Mouse (Mus musculus) layer of hippocampus, adult 11-12 months (tissue): Measurements from ENCODE around the gene Eng.

Source experiments
- DNase-seq: peaks from one replicate; pipeline ENCODE4 v3.0.0; 2022; ENCODE audit warnings: low spot score

The Eng gene

DNA sequence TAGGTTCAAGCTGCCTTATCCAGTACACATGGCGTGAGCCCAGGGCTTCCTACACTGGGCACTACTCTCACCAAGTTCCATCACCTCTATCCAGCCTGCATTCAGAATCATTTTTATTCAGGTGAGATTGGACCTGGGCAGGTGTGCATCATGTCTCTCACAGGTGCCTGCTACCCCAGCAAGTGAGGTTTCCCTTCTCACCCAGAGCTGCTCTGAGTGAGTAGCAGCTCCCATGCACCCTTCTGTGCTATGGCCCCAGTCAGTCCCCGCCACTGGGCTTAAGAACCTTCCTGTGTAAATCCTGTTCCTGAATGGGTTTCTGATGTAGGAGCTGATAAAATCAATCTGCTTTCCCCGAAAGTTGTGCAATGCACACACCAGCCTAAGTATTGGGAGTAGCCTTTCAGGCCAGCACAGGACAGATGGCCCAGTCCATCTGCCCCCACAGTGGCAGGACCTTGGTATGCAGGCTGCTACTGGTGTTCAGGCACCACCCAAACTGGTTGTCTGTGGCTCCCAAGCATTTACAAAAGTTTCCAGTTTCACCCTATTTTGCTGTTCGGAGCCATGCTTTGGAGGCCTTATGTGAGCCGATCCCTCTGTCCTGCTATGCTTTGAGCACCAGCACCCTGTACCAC lies 22.2 kb upstream of the Eng start:
- no peak for DNase-seq

DNA sequence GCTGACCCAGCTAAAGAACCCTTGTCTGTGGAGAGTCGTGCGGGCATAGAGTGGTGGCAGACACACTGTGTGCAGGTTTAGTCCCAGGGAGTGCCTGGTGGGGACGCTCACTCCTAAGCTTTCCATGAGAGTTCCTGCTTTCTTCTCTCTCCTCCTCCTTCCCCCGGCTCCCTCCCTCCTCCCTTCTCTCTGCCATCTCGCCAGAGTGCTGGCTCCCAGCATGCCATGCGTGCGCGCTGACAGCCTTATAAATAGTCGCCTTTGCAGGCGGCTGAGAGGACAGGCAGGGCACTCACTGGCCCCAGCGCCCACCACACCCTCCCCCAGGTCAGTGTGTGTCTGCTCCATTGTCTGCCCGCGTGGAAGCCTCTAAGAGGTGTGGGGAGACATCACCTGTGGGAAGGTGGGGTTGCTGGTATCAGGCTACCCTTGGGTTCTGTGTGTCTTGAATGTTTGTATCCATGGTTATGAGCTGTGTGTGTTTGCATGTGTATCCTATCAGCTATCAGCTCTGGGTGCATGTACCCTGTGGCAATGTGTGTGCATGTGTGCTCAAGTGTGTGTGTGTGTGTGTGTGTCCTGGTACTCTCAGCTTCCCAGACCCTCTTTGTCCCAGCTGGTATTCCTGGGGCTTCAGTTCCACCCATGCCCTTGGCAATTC lies 21.1 kb upstream of the Eng start:
- peak; percentile 88 for DNase-seq

DNA sequence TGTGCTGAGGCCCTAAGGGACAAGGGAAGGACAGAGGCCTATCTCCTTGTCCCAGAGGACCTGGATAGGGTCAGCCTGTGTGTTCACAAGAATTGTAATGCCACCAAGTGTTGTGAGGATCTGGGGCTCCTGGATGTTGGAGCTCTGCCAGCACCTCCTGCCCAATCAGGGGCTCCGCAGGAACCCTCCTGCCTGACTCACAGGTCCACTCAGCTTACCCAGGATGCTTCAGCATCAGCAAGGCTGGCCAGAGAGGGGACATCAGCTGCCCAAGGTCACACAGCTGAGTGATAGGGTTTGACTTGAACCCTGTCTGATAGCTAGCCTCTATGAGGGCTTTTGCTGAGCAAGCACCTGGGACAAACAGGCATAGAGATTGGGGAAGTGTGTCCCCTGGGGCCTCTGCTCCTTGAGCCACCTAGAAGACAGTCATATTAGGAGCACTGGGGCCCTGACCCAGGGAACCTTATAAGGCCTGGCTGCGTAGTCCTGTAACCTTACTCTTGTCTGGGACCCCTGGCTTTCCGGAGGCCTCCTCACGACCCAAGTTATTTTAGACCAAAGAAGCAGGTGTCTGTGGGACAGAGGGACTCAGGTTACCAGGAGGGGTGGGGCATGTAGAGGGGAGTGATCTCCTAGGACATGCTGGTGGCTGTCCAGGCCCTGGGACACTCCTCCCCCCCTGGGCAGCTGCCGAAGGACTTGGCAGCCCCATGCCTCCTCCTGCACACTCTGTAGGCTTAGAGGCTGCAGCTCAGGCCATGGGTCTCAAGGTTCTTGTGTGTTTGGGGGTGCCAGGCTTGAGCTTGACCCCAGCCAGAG lies 20.3 kb upstream of the Eng start:
- peak; percentile 71 for DNase-seq

DNA sequence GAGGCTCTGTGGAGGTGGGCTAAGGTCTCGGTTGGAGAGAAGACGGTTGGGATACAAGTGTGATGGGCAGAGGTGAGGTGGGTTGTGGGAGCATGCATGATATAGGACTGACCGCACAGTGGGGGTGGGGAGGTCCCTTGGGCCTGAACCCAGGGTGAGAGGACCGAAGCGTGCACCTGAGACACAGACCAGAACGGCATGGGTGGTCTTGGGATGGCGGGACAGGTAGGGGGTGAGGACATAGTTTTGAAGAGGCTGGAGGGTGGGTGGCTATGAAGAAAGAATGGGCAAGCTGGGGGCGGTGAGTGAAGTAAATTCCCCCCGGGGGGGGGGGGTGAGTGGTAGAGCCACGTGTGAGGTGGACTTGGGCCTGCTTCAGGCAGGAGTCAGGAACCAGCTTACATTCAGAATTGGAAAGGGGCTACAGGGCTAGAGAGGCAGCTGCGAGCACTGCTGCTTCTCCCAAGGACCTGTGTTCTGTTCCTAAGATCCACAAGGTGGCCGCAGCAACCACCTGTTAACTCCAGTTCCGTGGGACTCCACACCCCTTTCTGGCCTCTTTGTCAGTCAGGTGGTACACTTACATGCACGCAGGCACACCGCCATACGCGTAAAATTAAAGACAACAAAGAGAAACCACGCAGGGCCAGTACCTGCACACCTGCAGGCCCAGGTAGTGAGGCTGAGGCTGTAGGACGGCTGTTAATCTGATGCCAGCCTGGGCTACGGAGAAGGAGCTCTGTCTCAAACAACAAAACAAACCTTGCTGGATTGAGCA lies 18.9 kb upstream of the Eng start:
- no peak for DNase-seq

DNA sequence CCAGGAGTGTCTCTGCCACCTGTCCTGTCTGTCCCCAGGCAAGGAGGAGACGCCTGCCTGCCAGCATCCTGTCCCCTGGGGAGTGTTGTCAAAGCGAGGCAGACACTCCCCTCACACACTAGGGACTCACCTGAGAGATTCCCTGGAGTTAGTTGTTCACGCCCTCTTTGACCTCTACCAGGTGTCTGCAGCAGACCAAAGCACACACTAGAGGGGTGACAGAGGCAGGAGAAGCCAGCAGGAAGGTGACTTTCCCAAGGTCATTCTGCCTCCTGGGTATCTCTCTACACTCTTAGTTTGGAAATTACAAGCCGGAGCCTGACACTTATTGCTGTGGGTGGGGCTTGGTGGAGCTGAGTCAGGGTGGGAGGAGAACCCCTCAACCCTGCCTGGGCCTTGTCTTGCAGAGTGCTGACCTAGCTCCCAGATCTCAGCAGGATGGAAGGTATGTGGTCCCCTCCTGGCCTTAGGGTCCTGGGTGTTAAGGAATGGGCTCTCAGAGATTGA lies 18.3 kb upstream of the Eng start:
- no peak for DNase-seq

DNA sequence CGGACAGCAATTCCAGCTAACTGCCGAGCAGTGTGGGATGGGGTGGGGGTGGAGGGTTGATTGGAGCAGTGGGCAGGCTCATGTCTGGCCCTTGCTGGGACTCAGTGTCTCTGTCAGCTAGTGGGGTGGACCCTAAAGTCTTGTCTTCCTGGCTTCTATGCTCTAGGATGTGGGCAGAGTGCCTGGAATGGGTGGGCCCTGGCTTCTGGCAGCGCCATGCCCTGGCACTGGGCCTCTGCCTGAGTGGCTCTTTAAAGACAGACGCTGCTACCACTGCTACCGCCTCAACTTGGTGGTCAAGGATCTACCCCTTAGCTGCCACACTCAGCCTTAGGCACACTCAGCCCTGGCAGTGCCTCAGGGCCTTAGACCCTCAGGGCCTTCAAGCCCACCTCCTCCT lies 17.7 kb upstream of the Eng start:
- peak; percentile 75 for DNase-seq

DNA sequence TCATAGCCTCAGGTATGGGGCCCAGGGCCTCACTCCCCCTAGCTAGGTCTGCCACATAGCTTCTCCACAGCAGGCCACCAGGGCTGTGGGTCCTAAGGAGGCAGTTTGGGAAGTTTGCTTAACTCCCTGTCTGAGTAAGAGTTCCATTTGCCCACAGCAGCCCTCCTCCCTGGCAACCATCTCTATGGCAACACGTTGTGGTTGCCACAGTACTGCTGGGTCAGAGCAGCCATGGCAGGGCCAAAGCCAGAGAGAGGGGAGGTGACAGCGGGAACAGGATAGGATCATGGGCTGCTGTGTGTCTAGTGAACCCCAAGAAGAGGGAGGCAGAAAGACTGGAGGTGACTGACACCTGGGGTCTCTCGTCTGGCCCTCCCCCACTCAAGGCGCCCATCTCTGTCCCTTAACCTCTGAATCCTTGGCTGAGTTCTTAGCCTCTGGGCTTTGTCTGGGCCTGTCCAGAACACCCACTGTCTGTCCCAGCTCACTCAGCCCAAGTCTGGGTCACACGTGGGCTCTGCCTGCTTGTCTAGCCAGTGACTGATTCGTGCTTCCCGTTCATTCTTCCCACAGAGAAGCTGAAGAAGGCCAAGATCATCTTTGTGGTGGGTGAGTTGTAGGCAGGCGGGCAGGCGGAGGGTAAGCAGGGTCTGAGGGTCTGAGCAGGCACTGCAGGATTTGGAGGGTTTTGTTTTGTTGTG lies 17.0 kb upstream of the Eng start:
- DNase-seq: peak; percentile 69

DNA sequence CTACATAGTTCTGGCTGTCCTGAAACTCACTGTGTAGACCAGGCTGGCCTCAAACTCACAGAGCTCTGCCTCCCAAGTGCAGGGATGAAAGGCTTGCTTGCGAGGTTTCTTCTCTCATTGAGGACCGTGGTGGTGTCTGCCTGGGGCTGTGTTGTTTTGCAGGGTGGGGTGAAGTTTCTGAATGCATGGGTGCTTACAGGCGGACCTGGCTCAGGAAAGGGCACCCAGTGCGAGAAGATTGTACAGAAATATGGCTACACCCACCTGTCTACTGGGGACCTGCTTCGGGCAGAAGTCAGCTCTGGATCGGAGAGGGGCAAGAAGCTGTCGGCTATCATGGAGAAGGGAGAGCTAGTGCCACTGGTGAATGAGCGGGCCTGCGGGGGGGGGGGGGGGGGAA lies 16.4 kb upstream of the Eng start:
- DNase-seq: no peak

DNA sequence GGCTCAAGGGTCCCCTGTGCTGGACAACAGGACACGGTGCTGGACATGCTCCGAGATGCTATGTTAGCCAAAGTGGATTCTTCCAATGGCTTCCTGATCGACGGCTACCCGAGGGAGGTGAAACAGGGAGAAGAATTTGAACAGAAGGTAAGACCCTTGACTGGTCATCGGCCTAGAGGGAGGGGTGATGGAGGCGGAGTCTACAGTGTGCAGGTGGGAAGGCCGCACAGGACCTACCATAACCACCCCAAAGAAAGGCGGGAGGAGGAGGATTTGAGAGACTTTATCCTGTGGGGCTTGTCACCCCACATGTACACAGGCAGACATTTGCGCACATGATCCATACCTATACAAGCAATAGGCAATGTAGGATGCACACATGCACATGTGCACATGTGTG lies 15.3 kb upstream of the Eng start:
- DNase-seq: no peak

DNA sequence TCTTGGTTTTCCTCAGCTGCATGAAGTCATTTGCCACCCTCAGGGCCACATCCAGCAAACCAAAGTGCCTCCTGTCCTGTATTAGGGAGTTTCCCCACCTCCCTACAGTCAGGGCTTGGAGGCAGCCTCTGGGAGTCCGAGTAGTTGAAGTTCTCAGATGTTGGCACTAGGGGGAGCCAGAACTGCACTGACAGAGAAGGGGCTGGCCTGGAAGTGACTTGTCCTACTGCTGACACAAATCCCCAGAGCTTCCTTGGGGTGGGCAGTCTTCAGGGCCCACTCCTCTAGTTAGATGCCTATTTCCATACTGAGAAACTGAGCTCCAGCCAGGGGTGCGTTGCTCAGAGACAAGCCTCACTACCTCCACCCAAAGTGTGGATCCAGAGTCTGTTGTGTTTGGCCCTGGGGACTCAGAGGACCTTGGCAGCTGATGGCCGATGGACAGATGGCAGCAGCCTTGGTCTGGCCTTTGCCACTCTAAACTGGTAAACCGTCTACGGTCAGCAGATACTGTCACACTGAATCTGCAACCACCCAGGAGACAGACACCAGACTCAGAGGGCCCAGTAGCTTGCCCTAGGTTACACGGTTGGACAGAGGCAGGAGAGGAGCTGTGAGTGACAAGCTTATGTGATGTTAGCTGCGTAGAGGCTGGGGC lies 14.5 kb upstream of the Eng start:
- DNase-seq: peak; percentile 86

DNA sequence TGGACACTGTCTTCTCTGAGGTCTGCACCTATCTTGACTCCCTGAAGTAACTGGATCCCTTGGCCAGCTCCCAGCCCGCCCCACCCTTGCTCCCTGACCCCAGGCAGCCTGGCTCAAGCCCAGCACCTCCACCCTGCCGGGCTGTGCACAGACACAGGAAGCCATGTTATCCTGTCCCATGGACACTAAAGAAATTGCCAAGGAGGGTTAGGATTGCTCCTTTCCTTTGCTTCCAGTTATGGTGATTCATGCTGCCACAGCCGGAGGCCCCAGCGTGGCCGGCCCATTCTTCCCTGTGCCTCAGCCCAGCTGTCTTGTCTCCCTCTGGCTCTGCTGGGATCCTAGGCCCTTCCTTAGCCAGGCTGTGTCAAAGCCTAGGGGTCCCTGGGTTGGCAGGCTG lies 12.7 kb upstream of the Eng start:
- DNase-seq: no peak

DNA sequence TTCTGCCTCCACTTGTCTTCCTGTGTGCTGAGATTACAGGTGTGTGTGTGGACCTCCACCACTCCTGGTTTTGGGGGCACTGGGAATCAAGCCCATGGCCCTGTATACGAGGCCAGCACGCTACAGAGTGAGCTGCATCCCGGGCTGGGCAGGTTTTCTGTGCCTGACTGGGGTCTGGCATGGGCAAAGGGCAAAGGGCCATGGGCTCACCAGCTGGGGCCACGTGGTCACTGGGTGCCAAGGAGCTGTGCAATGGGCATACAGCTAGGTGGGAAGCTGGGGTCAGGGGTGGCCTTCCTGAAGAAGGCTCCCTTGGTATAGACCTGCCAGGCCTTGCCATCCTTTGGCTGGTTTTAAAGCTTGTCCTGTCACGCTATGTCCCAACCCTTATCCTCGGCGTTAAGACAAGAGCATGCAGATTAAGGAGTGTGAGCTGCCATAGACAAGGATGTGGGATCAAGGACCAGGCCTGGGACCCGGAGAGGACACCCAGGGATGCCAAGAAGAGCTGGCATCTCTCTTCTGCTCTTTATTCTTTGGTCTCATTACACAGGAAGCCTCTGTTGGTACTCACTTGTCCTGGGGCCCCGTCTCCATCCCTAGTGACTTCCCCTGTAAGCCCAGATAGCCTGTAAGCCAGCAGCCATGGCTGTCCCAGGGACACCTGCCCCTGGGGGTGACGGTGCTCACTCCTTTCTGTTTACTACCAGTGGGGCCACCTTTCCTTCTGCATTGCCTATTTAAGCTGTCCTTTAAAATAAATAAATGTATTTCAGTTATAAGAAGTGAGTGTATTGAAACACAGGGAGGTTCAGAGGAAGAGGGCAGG lies 11.9 kb upstream of the Eng start:
- DNase-seq: no peak

DNA sequence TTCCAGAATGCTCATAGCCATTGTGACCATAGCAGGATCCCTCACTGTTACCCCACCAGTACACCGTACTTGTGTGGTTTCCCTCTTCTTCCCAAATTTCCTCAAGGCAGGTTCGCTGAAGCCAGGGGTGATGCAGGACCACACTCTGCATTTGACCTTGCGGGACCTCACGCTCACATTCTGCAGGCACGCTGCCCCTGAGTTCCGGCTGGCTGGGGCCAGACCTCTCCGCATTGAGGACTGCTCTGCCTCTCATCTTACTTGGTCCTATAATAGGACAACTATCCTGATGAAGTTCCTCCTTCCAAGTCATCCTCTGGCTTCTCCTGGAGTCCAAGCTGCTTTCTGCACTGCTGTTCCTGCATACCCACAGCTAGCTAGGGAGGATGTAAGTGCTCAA lies 9.8 kb upstream of the Eng start:
- DNase-seq: no peak

DNA sequence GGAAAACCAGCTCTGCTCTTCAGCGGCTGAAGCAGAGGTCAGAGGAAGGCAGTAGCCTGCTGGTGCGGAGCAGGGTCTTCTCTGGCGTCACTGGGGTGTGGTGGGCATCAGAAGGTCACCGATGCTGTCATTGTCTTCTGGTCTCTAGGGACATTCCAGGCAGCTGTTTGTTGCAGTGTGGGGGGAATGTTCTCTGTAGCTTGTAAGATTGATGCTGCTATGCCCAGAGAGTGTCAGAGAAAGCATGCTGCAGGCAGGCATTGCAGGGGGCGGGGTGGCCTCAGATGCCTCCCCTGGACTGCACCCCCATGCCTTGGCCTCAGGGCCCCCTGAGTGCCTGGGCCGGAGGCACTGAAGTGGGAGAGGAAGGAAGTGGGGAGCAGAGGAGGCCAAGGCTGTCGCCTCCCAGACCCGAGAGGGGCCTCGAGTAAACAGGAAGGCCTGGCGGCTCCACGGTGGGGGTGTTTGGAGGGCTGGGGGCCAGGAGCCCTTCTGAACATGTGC lies 8.6 kb upstream of the Eng start:
- no peak for DNase-seq

DNA sequence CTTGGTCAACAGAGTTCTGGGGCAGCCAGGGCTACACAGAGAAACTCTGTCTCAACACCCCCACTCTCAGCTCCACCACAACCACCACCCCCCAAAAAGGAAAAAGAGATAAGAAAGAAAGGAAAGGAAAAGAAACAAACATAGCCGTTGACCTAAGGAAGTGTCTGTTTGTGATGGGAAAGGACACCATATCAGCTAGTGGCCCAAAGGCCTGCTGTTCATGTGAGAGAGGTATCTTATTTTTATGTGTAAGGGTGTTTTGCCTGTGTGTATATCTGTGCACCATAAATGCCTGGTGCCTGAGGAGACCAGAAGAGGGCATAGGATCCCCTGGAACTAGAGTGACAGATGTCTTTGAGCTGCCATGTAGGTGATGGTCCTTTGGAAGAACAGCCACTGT lies 6.8 kb upstream of the Eng start:
- no peak for DNase-seq

DNA sequence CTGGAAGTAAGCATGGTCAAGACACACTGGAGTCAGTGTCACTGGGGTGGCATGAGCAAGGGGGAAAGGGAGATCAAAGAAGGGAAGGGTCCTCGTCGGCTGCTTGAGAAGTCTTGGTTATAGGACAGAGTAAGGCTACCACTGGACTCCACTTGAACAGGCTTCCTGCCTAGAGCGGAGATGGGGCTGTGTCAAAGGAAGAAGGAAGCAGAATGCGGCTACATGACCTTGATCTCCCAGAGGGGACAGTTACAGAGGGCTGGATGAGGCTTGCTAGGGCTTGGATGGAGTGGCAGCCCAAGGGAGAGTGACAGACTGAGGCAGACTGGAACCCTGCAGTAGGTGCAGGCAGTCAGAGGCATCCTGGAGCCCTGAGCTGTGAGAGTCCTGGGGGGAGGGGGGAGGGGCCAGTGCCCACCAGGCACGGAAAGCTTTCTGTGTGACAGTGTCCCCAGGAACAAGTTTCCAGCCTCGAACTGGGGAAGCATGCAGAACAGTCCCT lies 5.8 kb upstream of the Eng start:
- DNase-seq: no peak

DNA sequence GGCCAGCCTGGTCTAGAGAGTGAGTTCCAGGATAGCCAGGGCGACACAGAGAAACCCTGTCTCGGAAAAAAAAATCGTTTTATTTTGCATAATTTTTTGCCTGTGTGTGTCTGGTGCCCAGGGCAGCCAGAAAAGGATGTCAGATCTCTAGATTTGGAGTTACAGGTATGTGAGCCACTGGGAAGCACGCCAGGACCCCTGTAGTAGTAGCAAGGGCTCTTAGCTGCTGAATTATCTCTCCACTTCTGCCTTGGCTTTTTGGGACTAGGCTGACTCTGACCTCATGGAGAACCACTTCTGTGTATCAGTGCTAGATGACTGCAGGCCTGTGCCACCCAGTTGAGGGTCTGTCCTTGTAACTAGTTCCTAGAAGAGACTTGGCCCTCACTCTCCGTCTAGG lies 4.6 kb upstream of the Eng start:
- DNase-seq: no peak

DNA sequence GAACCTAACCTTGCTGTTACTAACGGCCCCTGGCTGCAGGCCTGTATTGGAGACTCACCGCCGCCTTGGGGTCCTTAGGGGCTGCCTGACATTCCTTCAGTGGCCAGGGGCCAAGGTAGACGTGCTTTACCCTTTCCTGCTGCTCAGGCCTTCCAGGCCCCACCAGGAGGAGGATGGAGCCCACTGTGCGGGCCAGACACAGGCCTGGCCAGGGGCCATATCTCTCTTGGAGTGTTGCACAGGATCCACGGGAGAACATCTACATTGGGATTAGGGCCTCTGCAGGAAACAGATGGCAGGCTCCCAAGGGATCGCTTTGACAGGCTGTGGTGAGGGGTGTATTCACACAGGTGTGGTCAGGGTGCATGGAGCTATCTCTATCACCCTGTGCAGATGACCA lies 3.6 kb upstream of the Eng start:
- DNase-seq: no peak

DNA sequence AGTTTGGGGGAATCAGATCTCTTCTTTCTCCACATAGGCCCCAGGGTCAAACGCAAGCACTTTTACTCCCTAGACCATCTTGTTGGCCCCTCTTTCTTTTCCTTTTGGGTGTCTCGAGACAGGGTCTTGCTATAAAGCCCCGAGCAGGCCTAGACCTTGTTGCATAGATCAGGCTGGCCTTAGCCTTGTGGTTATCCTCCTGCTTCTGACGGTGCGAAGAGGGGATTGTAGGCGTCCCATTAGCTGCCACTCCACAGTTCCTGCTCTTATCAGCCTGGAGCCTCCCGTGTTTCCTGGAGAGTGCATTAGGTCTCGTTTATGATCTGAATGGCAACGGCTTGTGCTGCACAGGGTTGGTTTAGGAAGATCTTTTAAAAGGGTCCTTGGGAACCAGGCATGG lies 2.3 kb upstream of the Eng start:
- no peak for DNase-seq
